Mouse (Mus musculus): ENCODE data around the gene Ppp1r27.

The Ppp1r27 gene

DNA sequence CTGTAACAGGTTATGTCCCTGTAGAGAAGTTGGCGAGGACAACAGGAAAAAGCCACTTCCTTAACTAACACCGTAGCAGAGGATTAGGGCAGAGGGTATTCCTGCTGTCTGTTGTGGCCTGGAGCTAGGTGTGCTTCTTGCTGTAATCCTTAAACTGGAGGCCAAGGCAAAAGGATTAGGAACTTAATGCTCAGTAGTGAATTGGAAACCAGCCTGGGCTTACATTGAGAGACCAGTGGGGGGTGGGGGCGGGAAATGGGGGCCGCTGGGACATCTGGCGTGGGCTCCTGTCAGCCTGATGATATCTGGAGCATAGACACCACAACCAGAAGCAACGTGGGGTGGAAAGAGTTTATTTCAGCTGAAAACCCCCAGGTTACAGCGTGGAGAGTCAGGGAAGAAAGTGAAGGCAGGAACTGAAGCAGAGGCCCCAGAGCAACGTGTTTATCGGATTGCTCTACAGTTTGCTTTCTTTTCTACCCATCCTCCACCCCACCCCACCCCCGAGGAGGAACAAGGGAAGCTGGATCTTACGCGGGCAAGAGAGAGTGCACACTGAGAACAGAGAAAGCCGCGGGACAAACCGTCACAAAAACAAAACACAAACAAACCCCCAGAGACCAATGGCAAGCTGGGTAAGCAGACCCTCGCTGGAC is 40.4 kb downstream of the Ppp1r27 start:
- no peak for DNase-seq

DNA sequence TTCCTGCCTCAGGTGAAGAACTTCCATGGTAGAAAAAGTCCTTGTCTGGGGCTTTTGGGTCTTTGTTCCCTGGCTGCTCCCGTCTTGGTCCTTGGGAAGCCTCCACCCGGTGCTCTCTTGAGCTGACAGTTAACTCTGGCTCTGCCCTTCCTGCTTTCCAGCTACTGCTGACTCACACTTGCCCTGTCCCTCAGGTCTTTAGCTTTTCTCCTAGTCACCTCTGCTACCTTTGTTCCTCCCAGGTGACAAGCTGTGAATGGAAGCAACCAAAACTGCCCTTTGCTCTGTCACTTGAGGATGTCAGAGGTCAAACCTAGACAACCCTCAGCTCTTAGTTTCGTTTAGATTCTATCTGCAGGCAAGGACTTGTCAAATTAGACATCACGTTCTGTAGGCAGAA is 41.0 kb downstream of the Ppp1r27 start:
- DNase-seq, result no peak

DNA sequence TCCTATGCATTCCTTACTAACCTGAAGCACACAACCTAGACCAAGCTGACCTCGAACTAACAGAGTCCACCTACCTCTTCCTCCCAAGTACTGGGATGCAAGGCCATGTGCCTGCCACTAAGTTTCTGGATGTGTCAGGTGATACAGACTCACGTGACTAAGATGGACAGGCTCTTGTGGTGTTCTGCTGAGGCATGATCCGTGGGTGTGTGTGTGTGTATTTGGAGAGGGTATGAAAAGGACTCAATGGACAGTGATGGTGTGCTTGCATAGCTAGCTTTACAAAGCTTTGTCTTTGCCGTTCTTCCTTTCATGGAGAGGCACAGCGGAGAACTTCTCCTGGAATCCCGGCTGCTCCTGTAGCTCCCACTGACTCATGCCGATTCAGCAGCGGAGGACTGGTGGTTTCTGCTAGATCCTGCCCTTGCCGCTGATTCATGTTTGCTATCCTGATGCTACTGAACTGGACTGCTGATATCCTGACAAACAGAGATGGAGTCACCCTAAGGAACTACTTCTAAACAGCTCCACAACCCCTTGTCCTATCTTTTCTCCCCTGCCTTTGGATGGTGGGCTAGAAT is 42.6 kb downstream of the Ppp1r27 start:
- DNase-seq, result no peak

DNA sequence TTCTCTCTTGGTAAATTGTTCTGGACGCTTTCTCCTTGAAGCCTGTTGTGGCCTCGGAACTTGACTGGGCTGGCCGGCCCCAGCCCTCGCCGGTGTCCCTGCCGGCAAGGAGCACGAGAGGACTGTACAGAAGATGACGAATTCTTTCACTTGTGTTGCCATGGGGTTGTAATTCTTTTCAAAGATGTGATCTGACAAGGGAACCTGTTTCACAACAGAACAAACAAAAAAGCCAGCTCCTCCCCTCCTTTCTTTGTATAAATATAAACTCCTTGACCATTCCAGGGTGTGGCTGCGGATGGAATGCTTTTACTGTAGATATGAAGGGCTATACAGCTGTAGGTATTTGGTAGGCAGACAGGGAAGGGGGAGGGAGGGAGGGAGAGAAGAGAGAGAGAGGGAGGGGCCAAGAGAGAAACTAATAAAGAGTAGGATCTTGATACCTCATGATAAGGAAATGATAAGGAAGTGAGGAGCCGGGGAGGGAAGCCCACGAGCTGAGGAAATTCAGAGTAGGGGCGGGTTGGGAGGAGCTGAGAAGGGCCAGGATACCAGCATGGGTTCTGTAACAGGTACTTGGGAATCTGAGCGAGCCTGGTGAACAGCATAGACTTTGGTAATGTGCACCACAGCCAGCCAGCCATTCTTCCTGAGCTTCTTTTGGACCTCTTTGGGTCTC is 43.2 kb downstream of the Ppp1r27 start:
- no peak for DNase-seq

DNA sequence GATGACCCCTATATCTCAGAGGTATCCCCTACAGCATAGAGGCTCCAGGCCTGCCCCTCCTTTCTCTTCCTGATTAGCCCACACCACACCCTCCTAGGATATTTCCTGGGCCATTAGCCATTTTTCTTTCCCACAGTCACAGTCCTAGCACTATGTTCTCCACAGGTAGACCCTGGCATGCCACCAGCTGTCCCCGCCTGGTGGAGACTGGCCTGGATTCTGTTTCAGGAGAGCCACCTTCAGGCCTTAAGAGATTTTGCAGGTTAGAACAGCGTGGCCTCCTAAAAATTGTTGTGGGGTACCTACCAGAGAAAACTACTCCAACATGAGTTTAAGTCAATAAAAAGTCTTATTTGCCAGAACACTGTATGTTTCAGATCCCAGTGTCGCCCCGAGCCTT is 44.0 kb downstream of the Ppp1r27 start:
- peak; percentile 53 for DNase-seq

DNA sequence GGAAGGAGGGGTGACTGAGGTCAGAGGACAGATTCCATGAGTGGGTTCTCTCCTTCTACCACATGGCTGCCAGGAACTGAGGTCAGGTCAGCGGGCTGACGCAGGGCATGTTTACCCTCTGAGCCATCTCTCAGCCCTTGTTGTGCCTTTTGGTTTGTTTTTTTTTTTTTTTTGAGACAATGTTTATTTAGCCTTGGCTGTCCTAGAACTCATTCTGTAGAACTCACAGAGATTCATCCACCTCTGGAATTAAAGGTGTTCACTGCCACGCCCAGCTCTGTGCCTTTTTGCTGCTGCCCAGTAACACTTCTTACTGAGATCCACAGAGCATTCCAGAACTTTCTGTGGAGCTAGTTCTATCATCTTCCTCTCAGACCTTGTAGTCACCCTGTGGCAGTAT is 45.3 kb downstream of the Ppp1r27 start:
- no peak for DNase-seq

DNA sequence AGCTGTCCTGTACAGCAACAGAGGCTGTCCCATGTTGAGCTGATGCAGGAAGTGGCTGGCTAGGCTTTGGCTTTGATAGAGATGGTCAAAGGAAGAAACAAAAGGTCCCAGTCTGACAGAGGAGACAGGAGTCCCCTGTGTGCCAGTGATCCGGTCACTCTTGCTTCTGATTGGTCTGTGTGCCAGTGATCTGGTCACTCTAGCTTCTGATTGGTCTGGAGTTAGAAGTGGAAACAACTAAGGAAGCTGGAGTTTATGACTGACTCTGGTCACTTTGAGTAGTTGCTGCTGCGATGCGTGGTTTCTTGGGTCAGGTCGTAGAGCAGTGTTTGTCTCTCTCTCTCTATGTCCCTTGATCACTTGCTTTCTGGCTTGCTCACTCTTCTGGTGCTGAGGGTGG is 49.2 kb downstream of the Ppp1r27 start:
- DNase-seq, result no peak

DNA sequence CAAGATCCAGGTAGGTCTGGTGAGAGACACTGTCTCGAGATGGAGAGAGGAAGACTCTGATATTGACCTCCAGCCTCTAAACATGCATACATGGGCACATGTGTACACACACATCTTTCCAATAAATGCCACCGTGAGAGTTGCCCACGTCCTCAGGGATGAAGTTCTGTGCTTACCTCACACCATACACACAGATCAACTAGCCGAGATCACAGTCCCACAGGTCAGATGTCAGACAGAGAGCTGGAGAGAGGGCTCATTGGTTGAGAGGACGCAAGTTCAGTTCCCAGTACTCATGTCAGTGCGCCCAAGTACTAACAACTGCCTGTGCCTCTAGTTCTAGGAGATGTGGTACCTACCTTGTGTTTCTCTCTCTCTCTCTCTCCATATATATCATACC is 49.9 kb downstream of the Ppp1r27 start:
- no peak for DNase-seq

DNA sequence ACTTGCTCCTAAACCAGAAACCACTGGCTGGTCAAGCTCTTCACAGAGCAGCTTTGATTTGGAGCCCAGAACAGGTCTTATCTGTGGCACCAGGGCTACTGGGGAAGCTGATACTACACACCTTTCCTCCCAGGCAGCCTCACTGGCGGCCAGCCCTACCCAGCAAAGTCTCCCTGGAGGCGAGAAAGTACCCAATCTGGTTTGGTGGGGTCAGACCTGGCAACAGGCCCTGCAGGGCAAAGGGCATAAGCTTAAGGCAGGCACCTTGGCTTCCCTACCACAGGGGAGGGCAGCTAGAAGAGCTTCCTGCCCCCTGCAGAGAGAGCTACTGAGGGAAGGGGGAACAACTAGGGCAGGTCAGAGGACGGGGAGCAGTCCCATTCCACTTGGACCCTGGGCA is 50.6 kb downstream of the Ppp1r27 start:
- DNase-seq, result peak; percentile 68
